Mouse (Mus musculus) limb, embryonic 11.5 days (tissue): ENCODE results near the gene Prss56. TPM values are rescaled to one million over a fixed set of nuclear protein-coding genes. Genes with fewer than 3 reads are reported as not detected.

ENCODE experiments used
- ATAC-seq: fragments of 200-750 bp; cut with Nextera tagmentation; 2 replicates; pipeline ENCODE4 v1.8.0; 2017; ENCODE audit warnings: low read depth; ENCODE audit not compliant: insufficient number of reproducible peaks, low FRiP score, low TSS enrichment
- DNase-seq: peaks from one replicate; pipeline ENCODE4 v3.0.0-alpha.2; 2015; ENCODE audit warnings: low spot score
- H3K27ac ChIP-seq: fragments of 300-500 bp; sonication (generic); replicated peaks from 2 replicates; pipeline ENCODE4 v1.5.1; 2014; ENCODE audit warnings: low read depth, mild to moderate bottlenecking, low read length
- H3K27me3 ChIP-seq: fragments of 300-500 bp; sonication (generic); 2 replicates; pipeline ENCODE4 v1.6.1; 2014; ENCODE audit warnings: mild to moderate bottlenecking, low read length, mixed read lengths; ENCODE audit not compliant: control insufficient read depth, insufficient read depth
- H3K36me3 ChIP-seq: fragments of 300-500 bp; sonication (generic); 2 replicates; pipeline ENCODE4 v1.6.1; 2014; ENCODE audit warnings: mild to moderate bottlenecking, low read length, moderate library complexity, mixed read lengths; ENCODE audit not compliant: control insufficient read depth, insufficient read depth
- H3K4me1 ChIP-seq: fragments of 300-500 bp; sonication (generic); 2 replicates; pipeline ENCODE4 v1.6.1; 2014; ENCODE audit warnings: low read length, mixed read lengths; ENCODE audit not compliant: control insufficient read depth, insufficient read depth
- H3K4me2 ChIP-seq: fragments of 300-500 bp; sonication (generic); 2 replicates; pipeline ENCODE4 v1.6.1; 2014; ENCODE audit warnings: low read depth, mild to moderate bottlenecking, moderate library complexity; ENCODE audit not compliant: severe bottlenecking
- H3K4me3 ChIP-seq: fragments of 300-500 bp; sonication (generic); 2 replicates; pipeline ENCODE4 v1.5.1; 2014; ENCODE audit warnings: low read depth, low read length
- H3K9ac ChIP-seq: fragments of 300-500 bp; sonication (generic); 2 replicates; pipeline ENCODE4 v1.6.1; 2014; ENCODE audit warnings: mild to moderate bottlenecking, low read length
- H3K9me3 ChIP-seq: fragments of 300-500 bp; sonication (generic); 2 replicates; pipeline ENCODE4 v1.6.1; 2016; ENCODE audit warnings: low read length; ENCODE audit not compliant: control insufficient read depth
- WGBS: fragments of 180-500 bp; shearing (Covaris S2); extraction: QIAGEN DNeasy Blood & Tissue Kit; methylation state at CpG from one replicate; pipeline ENCODE4 v1.1.7; 2014; 5-methylcytosine and 5-hydroxymethylcytosine counted together
- polyA plus RNA-seq: library from polyadenylated mRNA; unstranded; fragments of >200 nt; fragmentation: Nextera tagmentation; extraction: Ambion mirVana; gene quantifications from 2 replicates; pipeline ENCODE4 v1.2.1, GENCODE M21; 2014

Gene Prss56
- polyA plus RNA-seq, 1 experiment from 2014 or later = not detected

GRCm38 (mm10) chr1:87226409-87227159, 43.5 kb downstream of the Prss56 start:
- Histone ChIP-seq H3K4me3 (no peak overlapping the region), H3K4me1 (no peaks in the 10 kb centered on the region), H3K9ac (no peak overlapping the region), H3K27ac (no peak overlapping the region), H3K9me3 (no peaks in the 10 kb centered on the region), H3K27me3 (no peaks in the 10 kb centered on the region), H3K4me2 (no peak overlapping the region), H3K36me3 (peaks cover 36% of the 10 kb centered on the region)
- ATAC-seq (no peak), DNase-seq (no peak)
- WGBS = 100% methylated on average over 1 of the region's 1 CpGs

DNA sequence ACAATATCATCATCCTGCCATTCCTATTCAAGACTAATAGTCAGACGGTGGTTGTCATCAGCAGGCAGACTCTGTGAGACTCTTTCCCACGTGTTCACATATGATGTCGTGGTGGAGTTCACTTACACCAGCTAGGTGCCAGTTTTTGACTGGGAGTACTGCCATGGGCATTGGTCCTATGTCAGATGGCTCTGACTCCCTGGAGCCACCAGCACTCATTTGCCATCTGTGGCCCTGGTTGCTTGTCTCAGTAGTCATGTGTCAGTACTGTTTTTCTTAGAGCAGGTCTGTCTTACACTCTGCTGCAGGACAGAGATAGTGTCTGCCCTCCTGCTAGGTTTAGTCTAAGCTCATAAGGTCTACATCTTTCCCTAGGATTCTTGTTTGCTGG, 44.0 kb downstream of the Prss56 start:
- Histone ChIP-seq H3K4me3 (no peak overlapping the region), H3K4me2 (no peak overlapping the region), H3K36me3 (peaks cover 35% of the 10 kb centered on the region), H3K4me1 (no peaks in the 10 kb centered on the region), H3K27ac (no peak overlapping the region), H3K9ac (no peak overlapping the region), H3K9me3 (no peaks in the 10 kb centered on the region), H3K27me3 (no peaks in the 10 kb centered on the region)
- no peak for DNase-seq
- ATAC-seq = no peak
- 94% methylated on average over 3 of the region's 3 CpGs for WGBS

GRCm38 (mm10) chr1:87230606-87231005, 47.5 kb downstream of the Prss56 start:
- no peaks in the 10 kb centered on the region for H3K27me3 ChIP-seq
- H3K36me3 ChIP-seq = peaks cover 24% of the 10 kb centered on the region; the same call in 1 of the 2 replicates
- no peak overlapping the region for H3K27ac ChIP-seq
- no peak for ATAC-seq
- no peaks in the 10 kb centered on the region for H3K9me3 ChIP-seq
- no peak overlapping the region for H3K9ac ChIP-seq
- H3K4me2 ChIP-seq = no peak overlapping the region
- 89% methylated on average over 5 of the region's 5 CpGs for WGBS
- no peaks in the 10 kb centered on the region for H3K4me1 ChIP-seq
- no peak for DNase-seq
- H3K4me3 ChIP-seq = no peak overlapping the region

GRCm38 (mm10) chr1:87232197-87232596, 49.1 kb downstream of the Prss56 start:
- H3K4me1 ChIP-seq = no peaks in the 10 kb centered on the region
- no peak overlapping the region for H3K4me3 ChIP-seq
- H3K36me3 ChIP-seq = peaks cover 14% of the 10 kb centered on the region; the same call in 1 of the 2 replicates
- no peaks in the 10 kb centered on the region for H3K9me3 ChIP-seq
- DNase-seq = no peak
- ATAC-seq = no peak
- H3K9ac ChIP-seq = no peak overlapping the region
- 80% methylated on average over 7 of the region's 7 CpGs for WGBS
- no peak overlapping the region for H3K4me2 ChIP-seq
- H3K27ac ChIP-seq = no peak overlapping the region
- no peaks in the 10 kb centered on the region for H3K27me3 ChIP-seq

Other genes with a start within 250 kb of the Prss56 start
- gene Alppl2, start 93.4 kb upstream of the Prss56 start, polyA plus RNA-seq = not detected in 2 replicates
- not detected in 2 replicates for gene Alpi, start 81.7 kb upstream of the Prss56 start, polyA plus RNA-seq
- gene Akp3, start 58.3 kb upstream of the Prss56 start, polyA plus RNA-seq = not detected in 2 replicates
- gene Ecel1, start 26.8 kb upstream of the Prss56 start, polyA plus RNA-seq = 0.17 and 0.28 TPM in 2 replicates
- gene Chrnd, start 7.3 kb downstream of the Prss56 start, polyA plus RNA-seq = 0.73 and 1.2 TPM in 2 replicates
- 2.9 and 4.1 TPM in 2 replicates for gene Chrng, start 21.3 kb downstream of the Prss56 start, polyA plus RNA-seq
- gene Eif4e2, start 30.6 kb downstream of the Prss56 start, polyA plus RNA-seq = 140 and 157 TPM in 2 replicates
- 0.40 and 0.47 TPM in 2 replicates for gene Efhd1, start 81.0 kb downstream of the Prss56 start, polyA plus RNA-seq
- gene Gigyf2, start 143.7 kb downstream of the Prss56 start, polyA plus RNA-seq = 47.3 and 47.5 TPM in 2 replicates
- 0.44 and 1.9 TPM in 2 replicates for gene Kcnj13, start 211.4 kb downstream of the Prss56 start, polyA plus RNA-seq